Mouse (Mus musculus) liver, adult 2 months (tissue): ENCODE results near the gene Smc3.

Experiments used
- CTCF ChIP-seq: fragments of 200-500 bp; IDR thresholded peaks from 2 replicates; pipeline ENCODE4 v1.5.1; 2011; ENCODE audit warnings: low read depth, low read length, control low read depth
- POLR2A ChIP-seq: fragments of 200-500 bp; IDR thresholded peaks from 2 replicates; pipeline ENCODE4 v1.6.1; 2011; ENCODE audit warnings: low read length, control low read depth; ENCODE audit not compliant: insufficient read depth; ENCODE audit errors: extremely low read depth

GRCm38 (mm10) chr19:53638041-53638440 lies 37.8 kb downstream of the Smc3 start:
- no peak for TF ChIP-seq CTCF
- no peak for TF ChIP-seq POLR2A
